Mouse (Mus musculus): ENCODE measurements around the gene Tmem156. TPM values are rescaled to one million over a fixed set of nuclear protein-coding genes. Genes with fewer than 3 reads are reported as not detected.

Gene Tmem156
- polyA plus RNA-seq, 1 experiment from 2014 or later: not detected

DNA sequence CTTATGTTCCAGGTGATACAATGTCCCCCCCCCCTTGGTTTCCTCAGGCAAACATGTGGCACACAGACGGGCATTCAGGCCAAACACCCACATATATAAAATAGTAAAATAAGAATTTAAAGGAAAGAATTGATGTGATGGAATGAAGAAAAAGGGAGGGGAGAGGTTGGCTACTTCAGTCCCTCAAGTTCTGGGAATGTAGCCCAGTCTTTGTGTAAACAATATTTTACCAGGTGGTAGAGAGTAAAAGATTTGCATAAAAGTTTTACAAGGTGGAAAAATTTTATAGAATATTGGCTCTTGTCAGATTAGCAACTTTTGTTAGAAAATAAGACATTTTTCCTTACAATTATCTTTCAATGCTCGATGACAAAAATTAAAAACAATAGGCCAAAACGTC lies 4.9 kb upstream of the Tmem156 start:
- WGBS: 67% methylated on average over 3 of the region's 3 CpGs
- H3K9me3 ChIP-seq (replicated peaks): no peaks in the 10 kb centered on the region
- no peak overlapping the region for H3K4me2 ChIP-seq
- H3K27me3 ChIP-seq: no peaks in the 10 kb centered on the region
- H3K27ac ChIP-seq: no peak overlapping the region
- H3K9ac ChIP-seq: no peak overlapping the region
- H3K4me1 ChIP-seq (replicated peaks): peaks cover 3% of the 10 kb centered on the region
- H3K4me3 ChIP-seq: no peak overlapping the region
- no peaks in the 10 kb centered on the region for H3K36me3 ChIP-seq
- no peak for ATAC-seq (replicated peaks; ENCODE audit: insufficient number of reproducible peaks, insufficient read depth, low FRiP score, low read depth)

DNA sequence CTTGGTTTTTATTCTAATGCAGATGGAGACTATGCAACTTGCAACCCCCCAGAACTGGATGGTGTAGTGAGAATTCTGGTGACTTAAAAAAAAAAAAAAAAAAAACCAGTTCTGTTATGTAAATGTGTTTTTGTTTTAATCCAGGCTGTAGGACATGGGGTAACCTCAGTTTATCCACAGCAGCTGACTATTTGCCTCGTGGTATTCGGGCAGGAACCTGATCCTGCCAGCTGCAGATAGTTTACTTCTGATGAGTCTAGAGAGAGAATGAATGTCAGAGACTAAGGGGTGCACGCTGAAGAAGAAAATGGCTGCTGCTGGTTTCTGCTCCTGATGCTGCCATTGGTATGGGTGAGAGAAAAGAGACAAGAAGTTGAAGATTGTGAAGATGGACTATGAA lies 4.2 kb upstream of the Tmem156 start:
- H3K27ac ChIP-seq: no peak overlapping the region
- no peaks in the 10 kb centered on the region for H3K36me3 ChIP-seq
- H3K4me1 ChIP-seq (replicated peaks): no peaks in the 10 kb centered on the region; the same call in 1 of the 2 replicates
- H3K9ac ChIP-seq: no peak overlapping the region
- no peaks in the 10 kb centered on the region for H3K27me3 ChIP-seq
- no peak for ATAC-seq (replicated peaks; ENCODE audit: insufficient number of reproducible peaks, insufficient read depth, low FRiP score, low read depth)
- H3K4me3 ChIP-seq: no peak overlapping the region
- H3K4me2 ChIP-seq: no peak overlapping the region
- WGBS: 80% methylated on average over 3 of the region's 3 CpGs
- no peaks in the 10 kb centered on the region for H3K9me3 ChIP-seq (replicated peaks)

DNA sequence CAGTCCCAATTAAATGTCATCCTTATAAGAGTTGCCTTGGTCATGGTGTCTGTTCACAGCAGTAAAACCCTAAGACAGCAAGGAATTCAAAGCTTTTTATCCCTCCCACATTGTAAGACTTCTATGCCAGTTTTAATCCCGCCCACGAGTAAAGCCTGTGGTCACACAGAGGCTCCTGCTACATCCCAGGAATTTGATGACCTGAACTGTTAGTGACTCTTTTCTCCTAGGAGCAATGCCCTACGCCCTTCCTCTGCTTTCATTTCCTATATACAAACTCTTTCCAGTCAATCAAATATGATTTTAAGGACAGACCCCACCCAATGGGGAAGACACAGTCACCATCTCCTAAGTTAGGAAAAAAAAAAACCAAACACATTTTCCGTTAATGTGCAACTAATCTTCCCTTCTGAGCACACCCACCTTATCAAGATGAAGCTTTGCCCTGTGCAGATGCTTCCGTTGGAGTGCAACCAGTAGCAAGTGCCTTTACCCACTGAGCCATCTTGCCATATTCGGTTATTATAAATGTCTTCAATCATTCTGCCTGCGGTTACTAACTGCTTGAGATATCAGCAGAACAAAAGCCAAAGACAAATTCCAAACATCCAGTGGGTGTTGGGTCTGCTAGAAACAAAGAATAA lies 3.1 kb upstream of the Tmem156 start:
- Histone ChIP-seq H3K9ac (no peak overlapping the region), H3K4me3 (no peak overlapping the region), H3K27ac (no peak overlapping the region), H3K9me3 (replicated peaks) (no peaks in the 10 kb centered on the region), H3K36me3 (no peaks in the 10 kb centered on the region), H3K4me2 (no peak overlapping the region), H3K27me3 (no peaks in the 10 kb centered on the region), H3K4me1 (replicated peaks) (no peaks in the 10 kb centered on the region; the same call in 1 of the 2 replicates)
- ATAC-seq (replicated peaks; ENCODE audit: insufficient number of reproducible peaks, insufficient read depth, low FRiP score, low read depth): no peak
- 86% methylated on average over 7 of the region's 7 CpGs for WGBS

DNA sequence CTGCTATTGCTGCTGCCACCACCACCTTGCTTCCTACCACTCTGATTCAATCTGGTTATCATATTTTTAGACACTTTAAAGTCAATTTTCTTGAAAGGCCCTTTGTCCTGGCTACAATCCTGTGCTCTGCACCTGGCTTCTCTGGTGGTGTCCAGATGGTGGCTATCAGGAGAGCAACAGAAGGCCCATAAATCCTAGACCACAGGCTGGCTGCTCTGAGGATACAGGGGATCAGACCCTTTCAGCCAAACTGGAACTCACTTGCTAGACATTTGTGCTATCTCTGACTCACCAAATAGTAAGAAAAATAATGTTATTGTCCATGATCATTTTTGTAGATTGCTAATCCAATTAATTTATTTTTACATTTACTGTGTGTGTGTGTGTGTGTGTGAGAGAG lies 1.8 kb upstream of the Tmem156 start:
- H3K27ac ChIP-seq: no peak overlapping the region
- H3K36me3 ChIP-seq: no peaks in the 10 kb centered on the region
- no peak overlapping the region for H3K9ac ChIP-seq
- H3K4me2 ChIP-seq: no peak overlapping the region
- ATAC-seq (replicated peaks; ENCODE audit: insufficient number of reproducible peaks, insufficient read depth, low FRiP score, low read depth): no peak
- H3K4me1 ChIP-seq (replicated peaks): no peaks in the 10 kb centered on the region; the same call in 1 of the 2 replicates
- no peaks in the 10 kb centered on the region for H3K9me3 ChIP-seq (replicated peaks)
- no peaks in the 10 kb centered on the region for H3K27me3 ChIP-seq
- no peak overlapping the region for H3K4me3 ChIP-seq

DNA sequence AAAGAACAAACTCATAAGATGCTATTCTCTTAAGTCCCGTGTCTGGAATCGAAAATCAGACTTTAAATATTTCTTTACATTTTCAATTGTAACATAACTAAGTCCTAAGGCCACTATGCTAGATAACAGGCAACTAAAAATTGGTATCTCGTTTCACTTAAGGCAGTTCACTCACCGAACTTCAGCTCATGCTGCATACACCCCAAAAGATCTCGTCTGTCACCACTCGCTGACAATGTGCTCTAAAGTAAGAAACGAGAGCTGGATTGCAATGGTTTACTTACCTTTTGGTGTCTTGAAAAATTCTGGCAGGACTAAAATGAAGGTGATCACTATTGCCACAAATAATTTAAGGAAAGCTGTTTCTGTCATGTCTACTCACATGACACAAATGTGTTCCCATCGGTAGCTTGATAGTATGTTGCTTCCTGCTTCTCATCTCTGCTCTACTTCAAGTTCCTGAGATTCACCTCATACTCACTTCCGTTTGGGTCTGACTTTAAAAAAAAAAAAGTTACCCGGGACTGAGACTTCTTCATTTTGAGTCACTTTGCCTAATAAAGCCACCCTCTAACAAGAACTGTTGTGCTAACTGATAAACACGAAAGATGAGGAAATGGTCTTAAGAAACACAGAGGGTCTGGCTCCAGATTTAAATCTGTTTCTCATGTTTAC lies 611 bp downstream of the Tmem156 start:
- Histone ChIP-seq H3K9me3 (replicated peaks) (no peaks in the 10 kb centered on the region), H3K4me1 (replicated peaks) (peaks cover 4% of the 10 kb centered on the region; the same call in 1 of the 2 replicates), H3K4me3 (peak overlapping the region; percentile 17; the same call in 1 of the 2 replicates), H3K36me3 (no peaks in the 10 kb centered on the region), H3K27ac (no peak overlapping the region), H3K4me2 (no peak overlapping the region), H3K9ac (no peak overlapping the region), H3K27me3 (no peaks in the 10 kb centered on the region)
- ATAC-seq (replicated peaks; ENCODE audit: insufficient number of reproducible peaks, insufficient read depth, low FRiP score, low read depth): no peak
- WGBS: 51% methylated on average over 11 of the region's 11 CpGs

DNA sequence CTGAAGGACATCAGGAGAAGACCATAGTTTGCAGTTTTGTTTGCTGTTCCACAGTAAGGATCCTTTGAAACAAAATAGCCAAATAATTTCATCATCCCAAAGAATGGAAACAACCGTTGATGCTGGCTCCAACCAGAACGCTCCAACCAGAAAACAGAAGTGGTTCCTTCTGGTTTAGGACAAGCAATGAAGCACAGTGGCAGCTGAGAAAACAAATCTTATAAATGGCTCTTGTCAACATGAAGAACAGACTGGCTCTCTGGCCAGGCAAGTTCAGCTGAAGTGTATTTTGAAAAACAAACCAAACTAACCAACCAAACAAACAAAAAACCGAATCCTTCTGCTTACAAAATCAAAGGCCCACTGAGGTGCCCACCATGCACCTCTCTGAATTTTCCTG lies 2.2 kb downstream of the Tmem156 start:
- Histone ChIP-seq H3K27me3 (no peaks in the 10 kb centered on the region), H3K9me3 (replicated peaks) (no peaks in the 10 kb centered on the region), H3K4me1 (replicated peaks) (peaks cover 4% of the 10 kb centered on the region; the same call in 1 of the 2 replicates), H3K4me3 (no peak overlapping the region), H3K27ac (no peak overlapping the region), H3K4me2 (no peak overlapping the region), H3K36me3 (no peaks in the 10 kb centered on the region), H3K9ac (no peak overlapping the region)
- WGBS: 60% methylated on average over 3 of the region's 3 CpGs
- ATAC-seq (replicated peaks; ENCODE audit: insufficient number of reproducible peaks, insufficient read depth, low FRiP score, low read depth): no peak

DNA sequence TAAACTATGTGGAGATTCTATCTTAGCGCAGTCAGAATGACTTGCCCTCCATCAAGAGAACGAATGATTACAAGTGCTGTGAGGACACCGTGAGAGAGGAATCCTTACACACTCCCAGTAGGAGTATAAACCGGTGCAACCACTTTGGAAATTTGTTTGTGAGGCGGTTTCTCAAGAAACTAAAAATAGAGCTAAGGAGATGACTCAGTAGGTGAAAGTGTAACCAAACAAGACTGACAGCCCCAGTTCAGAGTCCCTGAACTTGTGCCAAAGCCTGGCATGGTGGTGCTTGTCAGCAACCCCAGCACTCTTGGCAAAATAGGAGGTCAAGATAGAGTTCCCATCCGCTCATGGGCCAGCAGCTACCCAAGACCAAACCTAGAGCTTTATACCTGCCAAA lies 5.4 kb downstream of the Tmem156 start:
- peaks cover 4% of the 10 kb centered on the region; the same call in 1 of the 2 replicates for H3K4me1 ChIP-seq (replicated peaks)
- H3K36me3 ChIP-seq: no peaks in the 10 kb centered on the region
- H3K27me3 ChIP-seq: no peaks in the 10 kb centered on the region
- H3K27ac ChIP-seq: no peak overlapping the region
- no peak overlapping the region for H3K9ac ChIP-seq
- no peak overlapping the region for H3K4me2 ChIP-seq
- 49% methylated on average over 6 of the region's 6 CpGs for WGBS
- no peaks in the 10 kb centered on the region for H3K9me3 ChIP-seq (replicated peaks)
- H3K4me3 ChIP-seq: no peak overlapping the region
- ATAC-seq (replicated peaks; ENCODE audit: insufficient number of reproducible peaks, insufficient read depth, low FRiP score, low read depth): no peak

DNA sequence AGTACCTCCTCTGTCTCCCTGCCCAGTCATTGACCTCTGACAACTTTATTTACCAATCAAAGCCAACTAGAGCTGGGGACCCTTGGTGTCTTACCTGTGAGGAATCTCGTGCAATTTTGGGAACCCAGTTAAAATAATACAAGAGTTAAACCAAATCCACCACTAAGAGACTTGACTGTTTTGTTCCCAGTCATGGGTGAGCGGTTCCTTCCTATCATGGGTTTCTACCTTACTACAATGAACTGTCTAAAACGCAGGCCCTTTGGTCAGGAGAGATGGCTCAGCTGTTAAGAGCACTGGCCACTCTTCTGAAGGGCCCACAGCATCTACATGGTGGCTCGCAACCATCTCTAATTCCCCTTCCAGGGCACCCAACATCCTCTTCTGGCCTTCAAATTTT lies 10.1 kb downstream of the Tmem156 start:
- H3K27ac ChIP-seq: no peak overlapping the region
- no peak overlapping the region for H3K9ac ChIP-seq
- no peaks in the 10 kb centered on the region for H3K36me3 ChIP-seq
- no peaks in the 10 kb centered on the region for H3K27me3 ChIP-seq
- peaks cover 4% of the 10 kb centered on the region; the same call in 1 of the 2 replicates for H3K4me1 ChIP-seq (replicated peaks)
- H3K9me3 ChIP-seq (replicated peaks): no peaks in the 10 kb centered on the region
- no peak for ATAC-seq (replicated peaks; ENCODE audit: insufficient number of reproducible peaks, insufficient read depth, low FRiP score, low read depth)
- H3K4me3 ChIP-seq: no peak overlapping the region
- WGBS: 82% methylated on average over 4 of the region's 4 CpGs
- H3K4me2 ChIP-seq: no peak overlapping the region

DNA sequence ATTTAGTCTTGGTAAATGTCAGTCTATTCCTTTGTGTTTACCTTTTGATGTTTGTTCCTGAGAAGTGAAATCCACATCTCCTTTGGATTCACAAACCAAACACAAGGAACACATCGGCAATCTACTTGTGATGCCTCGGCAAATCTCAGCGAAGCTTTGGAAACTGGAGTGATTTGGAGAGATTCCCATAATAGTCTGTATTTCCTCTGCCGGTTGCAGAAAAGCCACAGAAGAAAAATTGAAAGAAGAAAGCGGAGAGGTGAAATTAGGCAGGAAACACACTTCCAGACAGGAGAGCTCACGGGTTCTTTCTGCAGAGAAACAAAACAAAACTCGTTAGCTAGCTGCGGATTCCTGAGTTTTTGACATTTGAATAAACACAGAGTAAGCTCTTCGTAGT lies 12.1 kb downstream of the Tmem156 start:
- 52% methylated on average over 9 of the region's 9 CpGs for WGBS
- Histone ChIP-seq H3K4me1 (replicated peaks) (no peaks in the 10 kb centered on the region), H3K27me3 (no peaks in the 10 kb centered on the region), H3K36me3 (no peaks in the 10 kb centered on the region), H3K9ac (no peak overlapping the region), H3K4me2 (peak overlapping the region; percentile 32; the same call in 1 of the 2 replicates), H3K4me3 (peak overlapping the region; percentile 25; the same call in 1 of the 2 replicates), H3K27ac (no peak overlapping the region), H3K9me3 (replicated peaks) (no peaks in the 10 kb centered on the region)
- no peak for ATAC-seq (replicated peaks; ENCODE audit: insufficient number of reproducible peaks, insufficient read depth, low FRiP score, low read depth)

DNA sequence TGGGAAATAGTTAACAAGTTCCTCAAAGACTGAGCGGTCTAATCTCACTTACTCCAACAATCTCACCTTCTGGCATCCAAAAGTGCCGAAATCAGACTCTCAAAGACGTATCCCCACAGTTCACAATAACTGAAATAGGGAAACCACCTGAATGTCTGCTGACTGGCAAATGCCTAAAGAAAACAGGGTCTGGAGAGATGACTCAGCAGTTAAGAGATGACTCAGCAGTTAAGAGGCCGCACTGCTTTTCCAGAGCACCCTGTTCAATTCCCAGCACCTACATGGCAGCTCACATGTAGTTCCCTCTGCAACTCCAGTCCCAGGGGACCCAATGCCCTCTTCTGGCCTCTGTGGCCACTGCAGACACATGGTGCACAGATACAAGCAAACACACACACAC lies 13.9 kb downstream of the Tmem156 start:
- no peak for ATAC-seq (replicated peaks; ENCODE audit: insufficient number of reproducible peaks, insufficient read depth, low FRiP score, low read depth)
- 88% methylated on average over 4 of the region's 4 CpGs for WGBS
- H3K4me1 ChIP-seq (replicated peaks): no peaks in the 10 kb centered on the region
- no peaks in the 10 kb centered on the region for H3K9me3 ChIP-seq (replicated peaks)
- H3K27me3 ChIP-seq: no peaks in the 10 kb centered on the region
- H3K27ac ChIP-seq: no peak overlapping the region
- H3K4me2 ChIP-seq: no peak overlapping the region
- H3K4me3 ChIP-seq: no peak overlapping the region
- no peaks in the 10 kb centered on the region for H3K36me3 ChIP-seq
- H3K9ac ChIP-seq: no peak overlapping the region

DNA sequence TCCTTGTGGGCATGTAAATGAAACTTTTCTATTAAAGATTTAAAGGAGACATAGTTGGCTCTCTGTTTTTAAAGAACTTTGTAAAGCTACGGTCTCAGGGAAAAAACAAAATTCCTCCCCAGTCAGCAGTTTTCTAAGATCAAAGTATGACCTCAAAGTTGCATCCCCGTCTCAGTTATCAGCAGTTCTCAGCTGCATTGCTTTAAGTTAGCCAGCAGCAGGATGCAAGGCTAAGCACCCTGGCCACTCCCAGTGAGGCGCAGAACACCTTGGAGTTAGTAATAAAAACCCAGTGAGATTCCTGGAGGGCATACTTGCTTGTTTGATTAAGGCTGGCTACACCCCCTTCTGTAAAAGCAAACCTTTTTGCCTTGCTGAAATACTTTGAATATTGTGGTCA lies 15.2 kb downstream of the Tmem156 start:
- H3K27me3 ChIP-seq: no peaks in the 10 kb centered on the region
- WGBS: 40% methylated on average over 3 of the region's 3 CpGs
- no peak overlapping the region for H3K4me3 ChIP-seq
- H3K4me2 ChIP-seq: no peak overlapping the region
- H3K4me1 ChIP-seq (replicated peaks): no peaks in the 10 kb centered on the region
- no peaks in the 10 kb centered on the region for H3K9me3 ChIP-seq (replicated peaks)
- H3K27ac ChIP-seq: no peak overlapping the region
- no peaks in the 10 kb centered on the region for H3K36me3 ChIP-seq
- H3K9ac ChIP-seq: no peak overlapping the region
- ATAC-seq (replicated peaks; ENCODE audit: insufficient number of reproducible peaks, insufficient read depth, low FRiP score, low read depth): no peak

DNA sequence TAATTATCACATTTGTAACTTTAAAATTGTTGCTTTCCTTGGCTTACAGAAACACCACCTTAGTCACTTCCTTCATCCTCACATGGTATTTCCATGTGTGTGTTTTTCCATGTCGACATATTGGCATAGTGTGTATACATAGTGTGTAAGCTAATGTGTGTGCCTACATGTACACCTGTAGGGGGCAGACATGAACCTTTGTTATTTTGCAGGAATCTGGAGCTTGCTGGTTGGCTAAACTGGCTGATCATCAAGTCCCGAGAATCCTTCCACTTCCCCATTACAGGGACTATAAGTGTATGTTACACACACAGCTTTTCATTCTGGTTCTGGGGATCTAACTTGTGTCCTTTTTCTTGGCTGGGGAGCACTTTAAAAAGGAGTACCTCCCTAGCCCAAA lies 15.8 kb downstream of the Tmem156 start:
- no peaks in the 10 kb centered on the region for H3K27me3 ChIP-seq
- H3K36me3 ChIP-seq: no peaks in the 10 kb centered on the region
- ATAC-seq (replicated peaks; ENCODE audit: insufficient number of reproducible peaks, insufficient read depth, low FRiP score, low read depth): no peak
- H3K4me2 ChIP-seq: no peak overlapping the region
- H3K9me3 ChIP-seq (replicated peaks): no peaks in the 10 kb centered on the region
- 72% methylated on average over 2 of the region's 2 CpGs for WGBS
- H3K27ac ChIP-seq: no peak overlapping the region
- no peak overlapping the region for H3K4me3 ChIP-seq
- no peaks in the 10 kb centered on the region for H3K4me1 ChIP-seq (replicated peaks)
- H3K9ac ChIP-seq: no peak overlapping the region

Measured in heart, embryonic 15.5 days (tissue).